ENCODE assay signal across 18 mouse cellular contexts in genomic region chr3:83368500-83369068, GRCm38 (mm10).
"Had no signal": no experiment of that assay in that cellular context is flagged by ENCODE, and none has a peak within 500 bp of the region (broad histone marks: within the 10 kb centered on the region; RNA-seq: fewer than 3 reads in every experiment).

No protein-coding gene starts in this region.

- DNase-seq: kidney, postnatal 14 days; kidney, postnatal 4 days; left cerebral cortex, postnatal 4 days; liver, embryonic 13.5 days; lung, adult 2 months; lung, postnatal 14 days; lung, postnatal 4 days; midbrain, embryonic 14.5 days; right cerebral cortex, adult 18-20 months; right cerebral cortex, postnatal 14 days; right cerebral cortex, postnatal 4 days; spleen, adult 18-20 months; thymus, postnatal 36 days had no signal

- H3K4me1 ChIP-seq: limb, embryonic 13.5 days; liver, embryonic 13.5 days; neural tube, embryonic 12.5 days; neural tube, embryonic 15.5 days; stomach, embryonic 15.5 days had no signal

- H3K4me3 ChIP-seq: limb, embryonic 13.5 days; liver, embryonic 13.5 days; neural tube, embryonic 12.5 days; neural tube, embryonic 15.5 days; stomach, embryonic 15.5 days had no signal

- H3K9me3 ChIP-seq: limb, embryonic 13.5 days; liver, embryonic 13.5 days; neural tube, embryonic 12.5 days; neural tube, embryonic 15.5 days; stomach, embryonic 15.5 days had no signal

- H3K4me2 ChIP-seq: limb, embryonic 13.5 days; liver, embryonic 13.5 days; midbrain, embryonic 11.5 days; neural tube, embryonic 12.5 days; neural tube, embryonic 15.5 days; stomach, embryonic 15.5 days had no signal

- H3K27ac ChIP-seq: limb, embryonic 13.5 days; liver, embryonic 13.5 days; neural tube, embryonic 12.5 days; neural tube, embryonic 15.5 days; stomach, embryonic 15.5 days had no signal

- H3K36me3 ChIP-seq: limb, embryonic 13.5 days; liver, embryonic 13.5 days; neural tube, embryonic 12.5 days; neural tube, embryonic 15.5 days; stomach, embryonic 15.5 days had no signal

- H3K27me3 ChIP-seq: limb, embryonic 13.5 days; liver, embryonic 13.5 days; neural tube, embryonic 12.5 days; neural tube, embryonic 15.5 days; stomach, embryonic 15.5 days had no signal

- H3K9ac ChIP-seq: limb, embryonic 13.5 days; liver, embryonic 13.5 days; neural tube, embryonic 12.5 days; neural tube, embryonic 15.5 days; stomach, embryonic 15.5 days had no signal
